Mouse (Mus musculus): ENCODE measurements around the gene Chrnb4. TPM values are rescaled to one million over a fixed set of nuclear protein-coding genes. Genes with fewer than 3 reads are reported as not detected.

Gene Chrnb4
- total RNA-seq, 1 experiment from 2014 or later, result not detected

DNA sequence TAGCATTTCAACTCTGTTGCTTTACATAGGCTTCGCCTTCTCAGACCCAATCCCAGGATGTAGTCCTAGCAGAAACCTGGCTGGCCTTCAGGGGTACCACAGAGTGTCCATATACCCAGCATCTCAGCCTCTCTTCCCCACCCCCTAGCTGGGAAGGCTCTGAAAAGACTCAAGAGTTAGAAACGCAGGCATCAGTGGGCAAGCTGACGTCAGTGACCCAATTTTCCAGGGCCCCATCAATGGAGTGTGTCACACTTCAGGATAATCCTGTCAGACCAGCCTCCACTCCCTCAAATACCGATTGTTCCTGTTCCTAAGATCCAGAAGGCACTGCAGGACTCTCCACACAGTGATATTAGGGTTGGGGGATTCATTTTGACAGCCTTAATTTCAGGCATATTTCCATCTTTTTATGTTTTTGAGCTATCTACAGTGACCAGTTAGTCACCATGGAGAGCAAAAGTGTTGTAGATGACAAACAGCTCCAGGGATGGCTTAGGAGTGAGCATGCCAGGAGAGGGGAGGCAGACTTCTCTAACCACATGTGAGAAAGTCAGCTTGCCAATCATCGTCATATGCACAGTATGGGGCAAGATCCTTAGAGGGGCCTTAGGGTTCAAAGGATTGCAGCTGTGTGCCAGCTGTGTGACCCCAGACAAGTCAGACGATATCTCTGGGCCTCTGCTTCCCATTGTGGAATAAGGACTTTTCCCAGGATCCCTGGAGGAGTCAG is 17.0 kb downstream of the Chrnb4 start:
- ATAC-seq (replicated peaks in 1 of 2; ENCODE audit: insufficient read depth in 1 of 2, low FRiP score in 2 of 2, low TSS enrichment in 1 of 2, low read depth in 1 of 2, poor library complexity in 2 of 2, severe bottlenecking in 2 of 2), result no peak

GRCm38 (mm10) chr9:55026275-55026663 is 22.3 kb downstream of the Chrnb4 start, which contains the start of gene Chrna3:
TSS of gene Chrna3 (minus strand) at chr9:55026562.
- no peak for ATAC-seq (replicated peaks in 1 of 2; ENCODE audit: insufficient read depth in 1 of 2, low FRiP score in 2 of 2, low TSS enrichment in 1 of 2, low read depth in 1 of 2, poor library complexity in 2 of 2, severe bottlenecking in 2 of 2)

GRCm38 (mm10) chr9:55025534-55026274 is 22.9 kb downstream of the Chrnb4 start:
- no peak for ATAC-seq (replicated peaks in 1 of 2; ENCODE audit: insufficient read depth in 1 of 2, low FRiP score in 2 of 2, low TSS enrichment in 1 of 2, low read depth in 1 of 2, poor library complexity in 2 of 2, severe bottlenecking in 2 of 2)

GRCm38 (mm10) chr9:55023902-55024583 is 24.5 kb downstream of the Chrnb4 start:
- peak; percentile 55 to 79 for ATAC-seq (replicated peaks in 1 of 2; ENCODE audit: insufficient read depth in 1 of 2, low FRiP score in 2 of 2, low TSS enrichment in 1 of 2, low read depth in 1 of 2, poor library complexity in 2 of 2, severe bottlenecking in 2 of 2)

GRCm38 (mm10) chr9:55023326-55023725 is 25.3 kb downstream of the Chrnb4 start:
- ATAC-seq (replicated peaks in 1 of 2; ENCODE audit: insufficient read depth in 1 of 2, low FRiP score in 2 of 2, low TSS enrichment in 1 of 2, low read depth in 1 of 2, poor library complexity in 2 of 2, severe bottlenecking in 2 of 2), result no peak

DNA sequence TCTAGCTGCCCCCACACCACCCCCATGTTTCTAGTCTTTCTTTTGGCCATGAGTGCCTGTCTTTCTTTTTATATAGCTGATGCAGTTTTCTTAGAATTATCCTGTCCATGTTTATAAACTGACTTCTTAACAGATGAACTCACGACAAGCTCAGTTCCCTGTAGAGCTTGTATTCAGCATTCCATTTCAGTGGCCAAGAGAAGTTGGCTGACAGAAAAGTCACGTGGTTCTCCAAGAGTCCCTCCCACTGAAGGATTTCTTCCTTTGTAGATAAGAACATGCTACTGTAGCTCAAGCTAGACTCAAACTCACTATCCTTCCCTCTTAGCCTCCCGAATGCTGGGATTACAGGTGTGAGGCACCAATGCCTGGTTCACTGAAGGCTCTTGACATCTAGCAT is 31.7 kb downstream of the Chrnb4 start:
- ATAC-seq (replicated peaks in 1 of 2; ENCODE audit: insufficient read depth in 1 of 2, low FRiP score in 2 of 2, low TSS enrichment in 1 of 2, low read depth in 1 of 2, poor library complexity in 2 of 2, severe bottlenecking in 2 of 2), result no peak

DNA sequence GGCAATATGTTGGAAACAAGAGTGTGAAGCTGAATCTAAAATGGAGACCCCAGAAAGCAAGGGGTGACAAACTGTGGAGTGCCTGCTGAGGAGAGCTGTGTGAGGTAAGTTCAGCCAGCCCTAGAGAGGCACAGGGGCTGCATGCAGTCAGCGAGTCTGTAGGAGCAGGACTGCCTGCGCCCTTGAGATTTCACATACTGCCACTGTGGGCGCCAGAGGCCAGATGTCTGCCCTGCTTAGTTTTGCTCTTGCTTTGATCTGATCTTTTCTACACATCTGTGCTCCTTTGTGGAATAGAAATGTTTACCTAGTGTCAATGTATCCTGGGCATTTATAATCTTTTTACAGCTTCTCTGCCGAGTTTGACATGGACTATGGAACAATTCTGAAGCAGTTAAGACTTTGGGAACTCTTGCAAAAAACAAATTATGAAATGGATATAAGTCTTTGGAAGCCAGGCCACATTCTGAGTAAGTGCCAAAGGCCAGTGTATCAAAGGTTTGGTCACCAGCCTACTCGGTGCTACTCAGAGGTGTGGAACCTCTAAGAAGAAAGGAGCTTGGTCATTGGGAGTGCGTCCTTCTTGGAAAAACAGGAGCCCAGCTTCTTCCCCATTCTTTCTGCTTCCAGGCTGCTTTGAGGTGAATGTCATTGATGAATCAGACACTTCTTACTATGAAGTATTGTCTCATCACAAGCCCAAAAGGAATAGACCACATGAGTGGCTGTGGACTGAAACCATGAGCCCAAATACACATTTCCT is 37.8 kb downstream of the Chrnb4 start:
- no peak for ATAC-seq (replicated peaks in 1 of 2; ENCODE audit: insufficient read depth in 1 of 2, low FRiP score in 2 of 2, low TSS enrichment in 1 of 2, low read depth in 1 of 2, poor library complexity in 2 of 2, severe bottlenecking in 2 of 2)

- ATAC-seq (replicated peaks in 1 of 2; ENCODE audit: insufficient read depth in 1 of 2, low FRiP score in 2 of 2, low TSS enrichment in 1 of 2, low read depth in 1 of 2, poor library complexity in 2 of 2, severe bottlenecking in 2 of 2), result no peak
Observed at GRCm38 (mm10) chr9:55009692-55010091, 38.9 kb downstream of the Chrnb4 start.

DNA sequence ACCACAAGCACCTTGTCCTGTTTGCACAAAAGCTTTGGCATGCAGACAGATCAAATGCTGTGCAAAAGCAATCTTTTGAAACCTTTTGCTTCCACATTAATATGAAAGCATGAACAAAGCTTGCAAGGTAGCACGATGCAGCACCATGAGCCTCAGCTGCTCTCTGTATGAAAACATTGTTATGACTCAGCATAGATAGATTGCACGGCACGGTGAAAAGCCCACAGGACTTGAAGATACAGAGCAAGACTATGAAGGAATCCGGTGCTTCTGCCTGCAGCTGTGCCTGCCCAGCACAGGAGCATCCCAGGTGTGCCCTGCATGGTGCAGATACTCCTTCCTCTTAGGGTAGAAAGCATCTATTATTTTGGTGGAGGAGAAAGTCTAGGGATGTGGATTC is 45.0 kb downstream of the Chrnb4 start:
- ATAC-seq (replicated peaks in 1 of 2; ENCODE audit: insufficient read depth in 1 of 2, low FRiP score in 2 of 2, low TSS enrichment in 1 of 2, low read depth in 1 of 2, poor library complexity in 2 of 2, severe bottlenecking in 2 of 2), result no peak

GRCm38 (mm10) chr9:54995645-54996044 is 52.9 kb downstream of the Chrnb4 start:
- no peak for ATAC-seq (replicated peaks in 1 of 2; ENCODE audit: insufficient read depth in 1 of 2, low FRiP score in 2 of 2, low TSS enrichment in 1 of 2, low read depth in 1 of 2, poor library complexity in 2 of 2, severe bottlenecking in 2 of 2)

DNA sequence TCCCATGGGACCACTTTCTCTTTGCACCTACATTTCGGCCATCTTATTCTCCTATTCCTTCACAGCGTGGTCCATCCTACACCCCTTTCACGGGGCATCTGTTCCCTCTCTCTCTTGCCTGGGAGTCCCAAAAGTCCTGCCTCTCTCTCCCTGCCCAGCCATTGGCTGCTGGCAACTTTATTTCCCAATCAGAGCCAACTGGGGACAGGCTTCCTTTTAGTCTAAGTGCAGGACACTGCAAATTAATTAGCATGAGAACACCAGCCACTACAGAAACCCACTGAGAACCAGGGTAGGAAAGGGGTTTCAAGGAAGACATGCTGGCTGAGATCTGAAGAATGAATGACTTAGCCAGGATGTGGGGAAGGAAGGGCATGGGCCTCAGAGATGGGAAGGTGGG is 54.2 kb downstream of the Chrnb4 start:
- ATAC-seq (replicated peaks in 1 of 2; ENCODE audit: insufficient read depth in 1 of 2, low FRiP score in 2 of 2, low TSS enrichment in 1 of 2, low read depth in 1 of 2, poor library complexity in 2 of 2, severe bottlenecking in 2 of 2), result no peak

- no peak for ATAC-seq (replicated peaks in 1 of 2; ENCODE audit: insufficient read depth in 1 of 2, low FRiP score in 2 of 2, low TSS enrichment in 1 of 2, low read depth in 1 of 2, poor library complexity in 2 of 2, severe bottlenecking in 2 of 2)
Observed at GRCm38 (mm10) chr9:54990362-54990761, 58.2 kb downstream of the Chrnb4 start.

GRCm38 (mm10) chr9:54982401-54982800 is 66.2 kb downstream of the Chrnb4 start:
- no peak for ATAC-seq (replicated peaks in 1 of 2; ENCODE audit: insufficient read depth in 1 of 2, low FRiP score in 2 of 2, low TSS enrichment in 1 of 2, low read depth in 1 of 2, poor library complexity in 2 of 2, severe bottlenecking in 2 of 2)

DNA sequence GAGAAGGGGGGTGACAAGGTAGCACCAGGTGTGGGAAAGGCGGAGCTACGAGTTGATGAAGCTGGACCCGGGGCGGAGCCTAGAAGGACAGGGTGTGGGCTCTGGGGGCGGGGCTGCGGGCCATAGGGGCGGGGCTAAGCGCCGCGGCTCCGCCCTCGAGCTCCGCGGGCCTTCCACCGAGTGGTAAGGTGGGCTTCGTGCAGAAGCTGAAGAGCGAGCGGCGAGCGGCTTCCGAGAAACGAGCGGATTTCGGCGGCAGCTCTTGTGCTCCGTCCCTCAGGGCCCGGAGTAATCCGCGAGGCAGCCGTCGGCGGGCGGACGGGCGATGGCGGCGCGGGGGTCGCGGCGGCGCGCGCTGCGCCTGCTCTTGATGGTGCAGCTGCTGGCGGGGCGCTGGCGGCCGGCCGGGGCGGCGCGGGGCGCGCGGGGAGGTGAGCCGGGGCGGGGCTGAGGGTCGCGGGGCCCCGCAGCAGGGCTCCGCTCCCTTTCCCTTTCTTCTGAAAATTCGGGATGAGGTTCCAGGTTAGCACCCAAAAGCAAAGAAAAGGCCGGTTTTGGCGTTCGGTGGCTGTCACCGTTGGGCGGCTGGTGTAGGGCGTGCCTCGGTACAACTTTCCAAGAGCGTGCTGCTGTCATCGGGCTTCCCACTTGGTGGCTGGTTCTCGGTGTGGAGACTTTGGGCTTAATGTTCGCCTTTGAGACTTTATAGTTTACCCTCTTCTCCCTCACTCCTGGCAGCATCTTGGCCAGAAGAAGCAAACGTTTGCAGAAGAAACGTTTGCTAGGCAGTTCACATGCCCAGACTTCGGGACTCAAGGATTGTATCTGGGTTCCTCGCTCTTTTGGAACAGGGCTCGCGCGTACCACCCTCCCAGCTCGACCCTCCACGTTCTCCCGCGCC is 67.0 kb downstream of the Chrnb4 start:
- ATAC-seq (replicated peaks in 1 of 2; ENCODE audit: insufficient read depth in 1 of 2, low FRiP score in 2 of 2, low TSS enrichment in 1 of 2, low read depth in 1 of 2, poor library complexity in 2 of 2, severe bottlenecking in 2 of 2), result peak; percentile 36 to 62; a peak in 2 of 4 replicates

DNA sequence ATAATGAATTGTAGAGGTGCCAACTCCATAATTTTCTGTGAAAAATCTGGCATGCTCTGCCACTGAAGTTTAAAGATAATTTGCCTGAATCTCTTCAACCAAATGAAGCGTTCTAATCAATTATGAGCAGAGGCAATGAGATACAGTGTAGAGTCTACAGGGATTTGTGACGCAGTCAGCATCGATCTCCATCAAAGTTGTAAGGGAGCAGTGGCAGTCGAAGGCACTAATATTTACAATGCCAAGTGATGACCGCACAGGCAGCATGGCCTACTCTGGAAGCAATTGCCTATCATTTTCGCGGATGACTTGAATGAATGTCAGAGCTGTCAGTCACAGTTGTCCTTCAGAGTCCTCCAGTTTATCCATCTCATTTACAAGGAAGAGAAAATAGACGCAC is 67.9 kb downstream of the Chrnb4 start, which contains the start of gene Chrna5:
Chrna5 (plus strand) TSS at position 207 of the 400 bp plus-strand sequence.
- ATAC-seq (replicated peaks in 1 of 2; ENCODE audit: insufficient read depth in 1 of 2, low FRiP score in 2 of 2, low TSS enrichment in 1 of 2, low read depth in 1 of 2, poor library complexity in 2 of 2, severe bottlenecking in 2 of 2), result no peak
